Mouse (Mus musculus): ENCODE results near the gene Taar8a. TPM values are rescaled to one million over a fixed set of nuclear protein-coding genes. Genes with fewer than 3 reads are reported as not detected.

The Taar8a gene
- total RNA-seq, 2 experiments from 2014 or later, result not detected

Other genes with a start within 250 kb of the Taar8a start
- gene Vnn3, start 225.0 kb upstream of the Taar8a start, total RNA-seq (2021), result 10 to 100 TPM in 1 of 2 experiments, 1 to 10 TPM in 1; 8.5 to 77.2 TPM
- gene Vnn1, start 181.8 kb upstream of the Taar8a start, total RNA-seq (2021), result 10 to 100 TPM; 18.8 to 60.6 TPM
- not detected for gene Taar1, start 156.1 kb upstream of the Taar8a start, total RNA-seq (2021)
- gene Taar2, start 137.9 kb upstream of the Taar8a start, total RNA-seq (2021), result not detected
- not detected for gene Taar3, start 126.9 kb upstream of the Taar8a start, total RNA-seq (2021)
- not detected for gene Taar4, start 116.0 kb upstream of the Taar8a start, total RNA-seq (2021)
- not detected for gene Taar5, start 105.8 kb upstream of the Taar8a start, total RNA-seq (2021)
- gene Taar6, start 90.9 kb upstream of the Taar8a start, total RNA-seq (2021), result not detected
- gene Taar7a, start 83.0 kb upstream of the Taar8a start, total RNA-seq (2021), result not detected
- gene Taar7b, start 76.6 kb upstream of the Taar8a start, total RNA-seq (2021), result not detected
- gene Taar7d, start 49.3 kb upstream of the Taar8a start, total RNA-seq (2021), result not detected
- not detected for gene Taar7e, start 38.9 kb upstream of the Taar8a start, total RNA-seq (2021)
- not detected for gene Taar7f, start 27.0 kb upstream of the Taar8a start, total RNA-seq (2021)
- gene Taar8b, start 15.8 kb downstream of the Taar8a start, total RNA-seq (2021), result not detected
- not detected for gene Taar8c, start 25.4 kb downstream of the Taar8a start, total RNA-seq (2021)
- gene Taar9, start 33.0 kb downstream of the Taar8a start, total RNA-seq (2021), result not detected
- gene Stx7, start 72.8 kb downstream of the Taar8a start, total RNA-seq (2021), result 100 to 1,000 TPM; 135 to 202 TPM
- gene Moxd1, start 147.0 kb downstream of the Taar8a start, total RNA-seq (2021), result under 1 TPM; 0.10 to 0.36 TPM